Mouse (Mus musculus) ES-Bruce4 (cell line): ENCODE measurements at regions not wholly inside any gene's neighbourhood (a gene's known extent, or its start where the extent isn't known, plus 50 kb on each side); places are given as distances from the start of the nearest gene placed in this dataset.

Experiments
- CTCF ChIP-seq: IDR thresholded peaks from one replicate; pipeline ENCODE4 v1.8.1; 2011; ENCODE audit warnings: low read depth, low read length
- EP300 ChIP-seq: IDR thresholded peaks from 2 replicates; pipeline ENCODE4 v1.6.1; 2011; ENCODE audit warnings: low read depth, low read length; ENCODE audit not compliant: insufficient read depth

GRCm38 (mm10) chr1:177667041-177667791 is 62.4 kb upstream of the 1700016C15Rik start:
- TF ChIP-seq CTCF = no peak
- no peak for TF ChIP-seq EP300
